Mouse (Mus musculus) stomach, embryonic 14.5 days (tissue): ENCODE measurements at regions not wholly inside any gene's neighbourhood (a gene's known extent, or its start where the extent isn't known, plus 50 kb on each side); places are given as distances from the start of the nearest gene placed in this dataset.
"Not testable (repeated sequence)": the region's sequence is repeated elsewhere in the genome, so short reads cannot be mapped to it uniquely, and the experiment has no call there.

Experiments used
- ATAC-seq: fragments of 200-750 bp; cut with Nextera tagmentation; 2 replicates; pipeline ENCODE4 v1.8.0; 2017; ENCODE audit warnings: low read depth, moderate TSS enrichment; ENCODE audit not compliant: insufficient number of reproducible peaks, insufficient read depth, low FRiP score
- H3K27ac ChIP-seq: fragments of 300-500 bp; sonication (generic); 2 replicates; pipeline ENCODE4 v1.5.1; 2014; ENCODE audit warnings: mild to moderate bottlenecking, low read length, moderate library complexity, mixed read lengths
- H3K27me3 ChIP-seq: fragments of 300-500 bp; sonication (generic); 2 replicates; pipeline ENCODE4 v1.6.1; 2014; ENCODE audit warnings: low read length, control low read depth, mixed read lengths; ENCODE audit not compliant: control insufficient read depth, insufficient read depth
- H3K36me3 ChIP-seq: fragments of 300-500 bp; sonication (generic); 2 replicates; pipeline ENCODE4 v1.6.1; 2014; ENCODE audit warnings: mild to moderate bottlenecking, control low read depth, low read length, moderate library complexity, mixed read lengths; ENCODE audit not compliant: control insufficient read depth, insufficient read depth
- H3K4me1 ChIP-seq: fragments of 300-500 bp; sonication (generic); 2 replicates; pipeline ENCODE4 v1.6.1; 2014; ENCODE audit warnings: low read length, control low read depth, mixed read lengths; ENCODE audit not compliant: control insufficient read depth, insufficient read depth
- H3K4me2 ChIP-seq: fragments of 300-500 bp; sonication (generic); replicated peaks from 2 replicates; pipeline ENCODE4 v1.6.1; 2014; ENCODE audit warnings: low read depth, low read length, control low read depth
- H3K4me3 ChIP-seq: fragments of 300-500 bp; sonication (generic); 2 replicates; pipeline ENCODE4 v1.5.1; 2014; ENCODE audit warnings: low read depth, low read length, control low read depth
- H3K9ac ChIP-seq: fragments of 300-500 bp; sonication (generic); replicated peaks from 2 replicates; pipeline ENCODE4 v1.6.1; 2014; ENCODE audit warnings: low read depth, mild to moderate bottlenecking, control low read depth, low read length, moderate library complexity, mixed read lengths
- H3K9me3 ChIP-seq: fragments of 300-500 bp; sonication (generic); 2 replicates; pipeline ENCODE4 v1.6.1; 2016; ENCODE audit warnings: low read depth, low read length, control low read depth; ENCODE audit not compliant: control insufficient read depth
- WGBS: fragments of 180-500 bp; shearing (Covaris S2); extraction: QIAGEN DNeasy Blood & Tissue Kit; methylation state at CpG from one replicate; pipeline ENCODE4 v1.1.7; 2014; 5-methylcytosine and 5-hydroxymethylcytosine counted together

GRCm38 (mm10) chr14:53047683-53048082 lies 552.1 kb upstream of the Olfr1507 start:
- not testable (repeated sequence) for H3K9me3 ChIP-seq, ATAC-seq, H3K4me3 ChIP-seq, H3K27ac ChIP-seq, H3K27me3 ChIP-seq, H3K4me2 ChIP-seq, H3K36me3 ChIP-seq, H3K4me1 ChIP-seq, H3K9ac ChIP-seq
- 95% methylated on average over 3 of the region's 3 CpGs for WGBS

- H3K4me1 ChIP-seq, H3K9ac ChIP-seq, H3K27me3 ChIP-seq, H3K9me3 ChIP-seq, H3K27ac ChIP-seq, H3K4me2 ChIP-seq, ATAC-seq, H3K36me3 ChIP-seq, H3K4me3 ChIP-seq: not testable (repeated sequence)
- WGBS, result 78% methylated on average over 1 of the region's 1 CpGs
Measured at GRCm38 (mm10) chr14:53046975-53047374, 551.4 kb upstream of the Olfr1507 start.

GRCm38 (mm10) chr14:53045331-53045730 lies 549.8 kb upstream of the Olfr1507 start:
- ATAC-seq, H3K27ac ChIP-seq, H3K27me3 ChIP-seq, H3K9ac ChIP-seq, H3K36me3 ChIP-seq, H3K4me2 ChIP-seq, H3K9me3 ChIP-seq, H3K4me1 ChIP-seq, H3K4me3 ChIP-seq: not testable (repeated sequence)
- 76% methylated on average over 3 of the region's 3 CpGs for WGBS

- not testable (repeated sequence) for H3K9ac ChIP-seq, H3K36me3 ChIP-seq, H3K27me3 ChIP-seq, H3K4me3 ChIP-seq, H3K9me3 ChIP-seq, H3K4me2 ChIP-seq, ATAC-seq, H3K4me1 ChIP-seq, H3K27ac ChIP-seq
- 74% methylated on average over 4 of the region's 4 CpGs for WGBS
Measured at GRCm38 (mm10) chr14:53044101-53044500, 548.6 kb upstream of the Olfr1507 start.

- not testable (repeated sequence) for H3K27me3 ChIP-seq, H3K9me3 ChIP-seq, H3K4me2 ChIP-seq, ATAC-seq, H3K36me3 ChIP-seq, H3K4me1 ChIP-seq, H3K4me3 ChIP-seq, H3K9ac ChIP-seq, H3K27ac ChIP-seq
- WGBS, result 20% methylated on average over 3 of the region's 3 CpGs
Measured at GRCm38 (mm10) chr14:53042016-53042415, 546.5 kb upstream of the Olfr1507 start.

GRCm38 (mm10) chr14:53039475-53039874 lies 543.9 kb upstream of the Olfr1507 start:
- not testable (repeated sequence) for H3K27me3 ChIP-seq, H3K9ac ChIP-seq, H3K4me2 ChIP-seq, H3K4me3 ChIP-seq, ATAC-seq, H3K27ac ChIP-seq, H3K4me1 ChIP-seq, H3K9me3 ChIP-seq, H3K36me3 ChIP-seq
- 41% methylated on average over 4 of the region's 4 CpGs for WGBS

- not testable (repeated sequence) for H3K4me2 ChIP-seq, H3K4me3 ChIP-seq, H3K9me3 ChIP-seq, H3K27ac ChIP-seq, H3K4me1 ChIP-seq, H3K9ac ChIP-seq, ATAC-seq, H3K27me3 ChIP-seq, H3K36me3 ChIP-seq
- no CpG with 5 or more reads among the region's 4 CpGs for WGBS
Measured at GRCm38 (mm10) chr14:53034940-53035339, 539.4 kb upstream of the Olfr1507 start.

GRCm38 (mm10) chr14:53033221-53033620 lies 537.7 kb upstream of the Olfr1507 start:
- no CpG with 5 or more reads among the region's 6 CpGs for WGBS

GRCm38 (mm10) chr14:53032498-53032897 lies 536.9 kb upstream of the Olfr1507 start:
- H3K9me3 ChIP-seq, H3K27ac ChIP-seq, H3K4me2 ChIP-seq, H3K36me3 ChIP-seq, H3K4me3 ChIP-seq, ATAC-seq, H3K4me1 ChIP-seq, H3K9ac ChIP-seq, H3K27me3 ChIP-seq: not testable (repeated sequence)
- no CpG with 5 or more reads among the region's 1 CpGs for WGBS

More at GRCm38 (mm10) chr14:53033221-53033620, 537.7 kb upstream of the Olfr1507 start:
- H3K4me3 ChIP-seq, H3K9ac ChIP-seq, H3K27ac ChIP-seq, H3K36me3 ChIP-seq, ATAC-seq, H3K27me3 ChIP-seq, H3K4me1 ChIP-seq, H3K9me3 ChIP-seq, H3K4me2 ChIP-seq: not testable (repeated sequence)
